Mouse (Mus musculus) ES-Bruce4 (cell line): Measurements from ENCODE around the gene Uspl1.
"Not testable (repeated sequence)": the region's sequence is repeated elsewhere in the genome, so short reads cannot be mapped to it uniquely, and the experiment has no call there.

ENCODE experiments used
- CTCF ChIP-seq: IDR thresholded peaks from one replicate; pipeline ENCODE4 v1.8.1; 2011; ENCODE audit warnings: low read depth, low read length
- EP300 ChIP-seq: IDR thresholded peaks from 2 replicates; pipeline ENCODE4 v1.6.1; 2011; ENCODE audit warnings: low read depth, low read length; ENCODE audit not compliant: insufficient read depth
- POLR2A ChIP-seq: IDR thresholded peaks from one replicate; pipeline ENCODE4 v1.8.1; 2011; ENCODE audit warnings: low read length; ENCODE audit not compliant: insufficient read depth

DNA sequence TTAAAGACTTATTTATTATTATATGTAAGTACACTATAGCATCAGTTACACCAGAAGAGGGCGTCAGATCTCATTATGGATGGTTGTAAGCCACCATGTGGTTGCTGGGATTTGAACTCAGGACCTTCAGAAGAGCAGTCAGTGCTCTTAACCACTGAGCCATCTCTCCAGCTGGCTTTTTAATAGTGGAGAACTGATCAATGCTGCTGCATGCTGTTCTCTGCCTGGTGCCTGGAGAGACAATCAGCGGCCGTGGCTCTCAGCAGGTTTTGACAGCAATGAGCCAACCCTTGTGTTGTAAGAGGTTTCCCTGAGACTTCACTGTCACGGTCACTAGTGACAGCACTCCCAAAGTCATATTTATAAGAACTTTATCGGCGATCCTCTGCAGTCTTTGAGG, 46.1 kb upstream of the Uspl1 start:
- not testable (repeated sequence) for TF ChIP-seq CTCF, POLR2A, EP300
